In the genomic region with DNA sequence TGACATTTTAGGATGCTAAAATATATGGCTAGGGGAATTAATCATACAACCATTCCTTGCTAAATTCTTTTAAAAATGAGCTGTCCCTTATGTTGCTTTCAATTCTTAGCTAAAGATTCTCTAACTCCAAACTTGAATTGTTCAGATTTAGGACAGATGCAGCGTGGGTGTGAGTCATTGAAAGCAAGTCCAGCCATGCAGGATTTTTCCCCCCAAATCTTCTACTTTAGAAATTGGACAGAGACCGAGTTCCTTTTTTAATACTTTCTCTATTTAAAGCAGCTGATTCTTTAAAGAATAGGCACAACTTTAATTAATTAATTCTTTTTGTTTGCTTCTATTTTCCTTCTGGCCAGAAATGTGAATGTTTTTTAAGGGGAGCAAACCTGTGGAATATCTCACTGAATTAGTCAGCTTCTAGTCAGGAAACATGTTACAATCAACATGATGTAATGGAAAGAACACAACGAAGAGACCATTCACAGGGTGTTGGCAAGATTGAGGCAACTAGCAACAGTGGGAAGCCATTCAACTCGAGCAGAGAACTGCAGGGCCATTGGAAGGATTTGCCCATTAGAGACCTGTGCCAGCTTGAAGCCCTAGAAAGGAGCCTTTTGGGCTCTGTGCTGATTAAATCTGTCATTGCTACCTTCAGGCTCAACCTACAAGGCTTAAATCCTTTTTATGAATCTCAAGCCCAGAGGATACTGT, we compare ENCODE assay signal across 17 mouse cellular contexts. TPM values are rescaled to one million over a fixed set of nuclear protein-coding genes. Genes with fewer than 3 reads are reported as not detected.
A peak's percentile ranks its signal among the peaks of the same experiment; 100 is the strongest.
DNase-seq lines count a peak whose midpoint lies in the region; ATAC-seq and TF ChIP-seq lines count a peak whose summit lies in the region.
"Had no signal": no experiment of that assay in that cellular context is flagged by ENCODE, and none has a peak within 500 bp of the region (broad histone marks: within the 10 kb centered on the region; RNA-seq: fewer than 3 reads in every experiment).

No protein-coding gene starts in this region.

- H3K9ac ChIP-seq in forebrain, postnatal 0 days: no peak overlapping the region
- H3K9ac ChIP-seq: midbrain, embryonic 12.5 days; neural tube, embryonic 15.5 days had no signal

- H3K27ac ChIP-seq in forebrain, postnatal 0 days (ENCODE audit: low read depth, low read length): no peak overlapping the region
- H3K27ac ChIP-seq: midbrain, embryonic 12.5 days; neural tube, embryonic 15.5 days had no signal

- peak; percentile 16 for ATAC-seq in forebrain, postnatal 0 days
- ATAC-seq: lung, postnatal 0 days had no signal

- H3K4me3 ChIP-seq in forebrain, postnatal 0 days (ENCODE audit: low read depth, low read length): no peak overlapping the region
- H3K4me3 ChIP-seq: erythroblast, embryonic 14.5 days; midbrain, embryonic 12.5 days; neural tube, embryonic 15.5 days had no signal

- H3K36me3 ChIP-seq in forebrain, postnatal 0 days (ENCODE audit: insufficient read depth): no peaks in the 10 kb centered on the region
- H3K36me3 ChIP-seq: midbrain, embryonic 12.5 days; neural tube, embryonic 15.5 days had no signal

- H3K27me3 ChIP-seq in forebrain, postnatal 0 days (ENCODE audit: insufficient read depth, low read length): no peaks in the 10 kb centered on the region
- H3K27me3 ChIP-seq: midbrain, embryonic 12.5 days; neural tube, embryonic 15.5 days had no signal

- H3K9me3 ChIP-seq in forebrain, postnatal 0 days (ENCODE audit: low read length): no peaks in the 10 kb centered on the region
- H3K9me3 ChIP-seq: midbrain, embryonic 12.5 days; neural tube, embryonic 15.5 days had no signal

- no peak for TF ChIP-seq CTCF in forebrain, postnatal 0 days (IDR thresholded peaks at IDR 0.05; ENCODE audit: low read depth)

- no peak overlapping the region for H3K4me2 ChIP-seq in forebrain, postnatal 0 days (ENCODE audit: low read depth)
- H3K4me2 ChIP-seq: midbrain, embryonic 12.5 days; neural tube, embryonic 15.5 days had no signal

- H3K4me1 ChIP-seq in forebrain, postnatal 0 days (ENCODE audit: insufficient read depth): peaks cover 9% of the 10 kb centered on the region; the same call in 1 of the 2 replicates

- DNase-seq in heart, adult 11 months: peak; percentile 91
- no peak for DNase-seq in heart, adult 8-10 months (ENCODE audit: low spot score)
- DNase-seq in right cerebral cortex, adult 2 months (ENCODE audit: low spot score in 2 of 2): peak; percentile 36 to 62
- DNase-seq in right cerebral cortex, postnatal 4 days: no peak
- peak; percentile 67 for DNase-seq in forebrain, postnatal 0 days
- peak; percentile 86 for DNase-seq in telencephalon, adult 2 months (ENCODE audit: low read depth, low spot score)
- DNase-seq in retina, postnatal 1 day: no peak
- no peak for DNase-seq in adrenal gland, adult 2 months
- DNase-seq: cerebellum, postnatal 36 days; kidney, postnatal 4 days; liver; thymus, adult 2 months had no signal

- WGBS in forebrain, postnatal 0 days: 28% methylated on average over 4 of the region's 4 CpGs

RNA-seq across cellular contexts. Expression of a gene that starts 3.6 kb away (rescaled TPM):
- 10 to 100 TPM; 31.0 to 35.2 (median 34.0) TPM for total RNA-seq in heart, adult 8-10 months (2022)
- total RNA-seq in forebrain, postnatal 0 days (2014; rRNA removed): 61.9 and 74.3 TPM in 2 replicates
- polyA plus RNA-seq in forebrain, postnatal 0 days (2015; fragmentation: Nextera tagmentation; extraction: Ambion mirVana): 12.7 and 22.3 TPM in 2 replicates
- 10 to 100 TPM; 81.4 to 87.1 TPM for total RNA-seq in adrenal gland, adult 2 months (2021)
- polyA plus RNA-seq in adrenal gland, adult 2 months (2012; rRNA removed): 17.9 and 28.6 TPM in 2 replicates

RNA-seq across cellular contexts. Expression of a gene that starts 15.0 kb away (rescaled TPM):
- total RNA-seq in heart, adult 8-10 months (2022): 1 to 10 TPM in 1 of 4 experiments, under 1 TPM in 3; 0.31 to 1.2 (median 0.58) TPM
- total RNA-seq in forebrain, postnatal 0 days (2014; rRNA removed): not detected in 2 replicates
- polyA plus RNA-seq in forebrain, postnatal 0 days (2015; fragmentation: Nextera tagmentation; extraction: Ambion mirVana): not detected in 2 replicates
- not detected for total RNA-seq in adrenal gland, adult 2 months (2021)
- not detected in 2 replicates for polyA plus RNA-seq in adrenal gland, adult 2 months (2012; rRNA removed)
- polyA plus RNA-seq: erythroblast, embryonic 14.5 days; intestine, embryonic 14.5 days; midbrain, embryonic 12.5 days; thymus, adult 2 months had no signal

Comparison
In these comparisons a context has a peak if more than half of its experiments do, and no peak if none do; other contexts are left out.
1. DNase-seq: peak in heart, adult 11 months (single experiment), right cerebral cortex, adult 2 months (2 of 2), forebrain, postnatal 0 days (single experiment) and telencephalon, adult 2 months (single experiment); none in heart, adult 8-10 months (single experiment), right cerebral cortex, postnatal 4 days (single experiment), retina, postnatal 1 day (single experiment) and adrenal gland, adult 2 months (single experiment).